Mouse (Mus musculus) v-Abl transformed pro-B cells (cell line): ENCODE data around the gene Nanos3.

Experiments used
- in situ Hi-C, 2 experiments: fragments of 400-800 bp; cut with MboI; formaldehyde crosslinking; loops; one replicate each; pipeline ENCODE4 v1.15.1; 2025; ENCODE audit not compliant: unreplicated experiment in 2 of 2

The Nanos3 gene

GRCm38 (mm10) chr8:84147324-84147766, 37.7 kb downstream of the Nanos3 start:
- in situ Hi-C loops, result no loop called here

GRCm38 (mm10) chr8:84144636-84145245, 40.3 kb downstream of the Nanos3 start:
- in situ Hi-C loops, result no loop called here

GRCm38 (mm10) chr8:84140838-84141237, 44.2 kb downstream of the Nanos3 start:
- in situ Hi-C loops, result no loop called here

- in situ Hi-C loops, result no loop called here
Observed at GRCm38 (mm10) chr8:84137848-84138247, 47.2 kb downstream of the Nanos3 start.

- in situ Hi-C loops, result no loop called here
Observed at GRCm38 (mm10) chr8:84132225-84132624, 52.8 kb downstream of the Nanos3 start.

- in situ Hi-C loops, result no loop called here
Observed at GRCm38 (mm10) chr8:84130806-84131205, 54.2 kb downstream of the Nanos3 start.

- in situ Hi-C loops, result no loop called here
Observed at GRCm38 (mm10) chr8:84128277-84128676, 56.7 kb downstream of the Nanos3 start.

- in situ Hi-C loops, result no loop called here
Observed at GRCm38 (mm10) chr8:84127202-84127901, 57.7 kb downstream of the Nanos3 start.

GRCm38 (mm10) chr8:84126742-84127141, 58.3 kb downstream of the Nanos3 start:
- in situ Hi-C loops, result no loop called here

GRCm38 (mm10) chr8:84125656-84126055, 59.4 kb downstream of the Nanos3 start, which contains the start of gene Podnl1:
Gene Podnl1 (plus strand): TSS chr8:84125989.
- in situ Hi-C loops, result no loop called here
